Mouse (Mus musculus) large intestine, adult 2 months (tissue): ENCODE data around the gene Abhd8. TPM values are rescaled to one million over a fixed set of nuclear protein-coding genes. Genes with fewer than 3 reads are reported as not detected.

ENCODE experiments used
- polyA plus RNA-seq: library from polyadenylated mRNA; depleted of rRNA; stranded (reverse); fragments of >200 nt; gene quantifications from 2 replicates; pipeline ENCODE4 v1.2.3, GENCODE M21; 2012; rRNA removed

The Abhd8 gene
- polyA plus RNA-seq, 1 experiment: 18.8 TPM

Other genes with a start within 250 kb of the Abhd8 start
- 17.4 and 20.1 TPM in 2 replicates for gene Myo9b, start 190.9 kb downstream of the Abhd8 start, polyA plus RNA-seq
- 6.6 and 8.5 TPM in 2 replicates for gene Haus8, start 190.7 kb downstream of the Abhd8 start, polyA plus RNA-seq
- gene Use1, start 96.8 kb downstream of the Abhd8 start, polyA plus RNA-seq: 82.1 and 104 TPM in 2 replicates
- gene Ocel1, start 92.4 kb downstream of the Abhd8 start, polyA plus RNA-seq: 14.4 and 21.2 TPM in 2 replicates
- 118 and 144 TPM in 2 replicates for gene Nr2f6, start 81.7 kb downstream of the Abhd8 start, polyA plus RNA-seq
- 5.9 and 9.0 TPM in 2 replicates for gene Ushbp1, start 67.9 kb downstream of the Abhd8 start, polyA plus RNA-seq
- 106 and 114 TPM in 2 replicates for gene Babam1, start 66.8 kb downstream of the Abhd8 start, polyA plus RNA-seq
- gene Ankle1, start 57.6 kb downstream of the Abhd8 start, polyA plus RNA-seq: 17.0 and 24.2 TPM in 2 replicates
- 94.1 and 124 TPM in 2 replicates for gene Mrpl34, start 1.3 kb upstream of the Abhd8 start, polyA plus RNA-seq
- 78.5 and 80.9 TPM in 2 replicates for gene Dda1, start 5.5 kb upstream of the Abhd8 start, polyA plus RNA-seq
- gene Ano8, start 22.3 kb upstream of the Abhd8 start, polyA plus RNA-seq: 7.3 and 8.9 TPM in 2 replicates
- 18.5 and 23.7 TPM in 2 replicates for gene Gtpbp3, start 24.4 kb upstream of the Abhd8 start, polyA plus RNA-seq
- 122 and 163 TPM in 2 replicates for gene Plvap, start 48.1 kb upstream of the Abhd8 start, polyA plus RNA-seq
- gene Ccdc194, start 62.1 kb upstream of the Abhd8 start, polyA plus RNA-seq: 0.05 TPM in 1 of 2 replicates, not detected in the other
- gene Bst2, start 73.8 kb upstream of the Abhd8 start, polyA plus RNA-seq: 114 and 131 TPM in 2 replicates
- 144 and 164 TPM in 2 replicates for gene Mvb12a, start 79.3 kb upstream of the Abhd8 start, polyA plus RNA-seq
- gene Tmem221, start 95.2 kb upstream of the Abhd8 start, polyA plus RNA-seq: 0.71 and 1.0 TPM in 2 replicates
- gene Nxnl1, start 102.9 kb upstream of the Abhd8 start, polyA plus RNA-seq: not detected in 2 replicates
- gene Slc27a1, start 105.2 kb upstream of the Abhd8 start, polyA plus RNA-seq: 19.4 and 25.6 TPM in 2 replicates
- gene Pgls, start 128.5 kb upstream of the Abhd8 start, polyA plus RNA-seq: 109 and 111 TPM in 2 replicates
- gene Fam129c, start 134.0 kb upstream of the Abhd8 start, polyA plus RNA-seq: 3.3 and 4.1 TPM in 2 replicates
- gene Colgalt1, start 147.3 kb upstream of the Abhd8 start, polyA plus RNA-seq: 45.0 and 68.0 TPM in 2 replicates
- 1.0 and 1.3 TPM in 2 replicates for gene Unc13a, start 208.1 kb upstream of the Abhd8 start, polyA plus RNA-seq
- 15.0 and 15.3 TPM in 2 replicates for gene Jak3, start 212.6 kb upstream of the Abhd8 start, polyA plus RNA-seq
- 12.1 and 17.2 TPM in 2 replicates for gene Insl3, start 225.6 kb upstream of the Abhd8 start, polyA plus RNA-seq
- gene B3gnt3, start 238.1 kb upstream of the Abhd8 start, polyA plus RNA-seq: 69.3 and 160 TPM in 2 replicates